Mouse (Mus musculus): ENCODE measurements around the gene Tgif2lx1. TPM values are rescaled to one million over a fixed set of nuclear protein-coding genes. Genes with fewer than 3 reads are reported as not detected.
"Not testable (repeated sequence)": the region's sequence is repeated elsewhere in the genome, so short reads cannot be mapped to it uniquely, and the experiment has no call there.

The Tgif2lx1 gene
- not detected in 2 replicates for polyA plus RNA-seq (2015; fragmentation: Nextera tagmentation; extraction: Ambion mirVana)

- H3K4me3 ChIP-seq (ENCODE audit: low read length); ATAC-seq; H3K4me1 ChIP-seq (ENCODE audit: control insufficient read depth, insufficient read depth, low read length); H3K4me2 ChIP-seq (ENCODE audit: low read depth, low read length); H3K9ac ChIP-seq (ENCODE audit: low read depth, low read length); H3K36me3 ChIP-seq (ENCODE audit: control insufficient read depth, insufficient read depth, low read length); H3K27me3 ChIP-seq (replicated peaks; ENCODE audit: control insufficient read depth, insufficient read depth, low read length); H3K27ac ChIP-seq (ENCODE audit: low read length); H3K9me3 ChIP-seq (ENCODE audit: control insufficient read depth, low read length): not testable (repeated sequence)
- WGBS, result no CpG with 5 or more reads among the region's 5 CpGs
These were observed at the start of gene Tgif2lx1 for GRCm38 (mm10) chrX:118480637-118481036. TSS of gene Tgif2lx1 (minus strand) at chrX:118480737.

Other genes with a start within 250 kb of the Tgif2lx1 start
- not detected in 2 replicates for gene Tgif2lx2, start 53.5 kb downstream of the Tgif2lx1 start, polyA plus RNA-seq (2015; fragmentation: Nextera tagmentation; extraction: Ambion mirVana)

Data from intestine, embryonic 16.5 days (tissue).